Mouse (Mus musculus) kidney, adult 18-20 months (tissue): ENCODE results near the gene Lmo4.

Experiments
- DNase-seq: peaks from one replicate; pipeline ENCODE4 v3.0.0; 2021

The Lmo4 gene

GRCm38 (mm10) chr3:144147244-144147643 lies 57.8 kb downstream of the Lmo4 start:
- DNase-seq = no peak

- DNase-seq = no peak
These were observed 61.0 kb downstream of the Lmo4 start for GRCm38 (mm10) chr3:144144066-144144465.

GRCm38 (mm10) chr3:144142939-144143338 lies 62.1 kb downstream of the Lmo4 start:
- no peak for DNase-seq

- DNase-seq = no peak
These were observed 63.2 kb downstream of the Lmo4 start for GRCm38 (mm10) chr3:144141786-144142185.

- no peak for DNase-seq
These were observed 64.2 kb downstream of the Lmo4 start for GRCm38 (mm10) chr3:144140816-144141215.

GRCm38 (mm10) chr3:144138659-144139058 lies 66.4 kb downstream of the Lmo4 start:
- no peak for DNase-seq
